Comparison of ENCODE assay signal across 9 mouse cellular contexts in the genomic region with DNA sequence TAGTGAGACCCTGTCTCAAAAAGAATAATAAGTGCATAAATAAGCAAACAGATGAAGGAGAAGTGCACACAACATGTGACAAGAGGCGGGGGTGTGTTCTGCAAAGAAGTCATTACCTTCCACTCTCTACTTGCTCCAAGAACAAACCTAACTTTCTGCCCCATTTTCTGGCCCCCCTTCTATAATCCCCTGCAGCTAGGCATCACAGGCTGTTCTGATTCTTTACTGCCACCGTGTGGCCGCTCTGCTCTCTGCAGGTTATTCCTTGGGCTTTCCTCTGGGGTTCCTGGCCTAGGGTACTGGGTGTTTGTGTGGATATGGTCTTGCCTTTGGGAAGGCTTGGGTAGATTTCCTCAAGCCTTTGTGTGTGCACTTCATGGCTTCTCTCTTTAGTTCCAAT. TPM values are rescaled to one million over a fixed set of nuclear protein-coding genes. Genes with fewer than 3 reads are reported as not detected.
DNase-seq lines count a peak whose midpoint lies in the region; ATAC-seq and TF ChIP-seq lines count a peak whose summit lies in the region.
"Had no signal": no experiment of that assay in that cellular context is flagged by ENCODE, and none has a peak within 500 bp of the region (broad histone marks: within the 10 kb centered on the region; RNA-seq: fewer than 3 reads in every experiment).

No protein-coding gene starts in this region.

- H3K27ac ChIP-seq in hindbrain, postnatal 0 days: peak overlapping the region; percentile 60
- no peak overlapping the region for H3K27ac ChIP-seq in left cerebral cortex, adult 2 months
- H3K27ac ChIP-seq: neural tube, embryonic 12.5 days had no signal

- no peak overlapping the region for H3K4me3 ChIP-seq in hindbrain, postnatal 0 days (ENCODE audit: low read length)
- no peak overlapping the region for H3K4me3 ChIP-seq in left cerebral cortex, adult 2 months
- H3K4me3 ChIP-seq: neural tube, embryonic 12.5 days had no signal

- peak; percentile 80 for DNase-seq in CD4-positive, CD25-positive, alpha-beta regulatory T cell, adult 2 months (ENCODE audit: low read depth, low spot score)
- DNase-seq in cerebellum, postnatal 25 days: peak; percentile 89
- DNase-seq in frontal cortex, postnatal 25 days (ENCODE audit: low spot score in 2 of 2): peak; percentile 71 to 79
- peak; percentile 81 for DNase-seq in hindbrain, postnatal 0 days (ENCODE audit: low spot score)
- peak; percentile 62 to 78 for DNase-seq in left cerebral cortex, adult 2 months (ENCODE audit: extremely low spot score in 1 of 2, low spot score in 2 of 2)
- DNase-seq in spleen, adult 12 weeks (ENCODE audit: low spot score): peak; percentile 53

- H3K4me1 ChIP-seq in hindbrain, postnatal 0 days (ENCODE audit: insufficient read depth, low read length): peaks cover 10% of the 10 kb centered on the region; the same call in 1 of the 2 replicates

- intact Hi-C loops in left cerebral cortex, adult 2 months (cut with DNase I): loop anchor here (5.0 kb wide), 1 partner anchor 105 kb away; no protein-coding TSS in a partner anchor

- no peak for ATAC-seq in CD4-positive, CD25-positive, alpha-beta regulatory T cell, adult 4 months
- ATAC-seq in hindbrain, postnatal 0 days: peak; percentile 61; the same call in 1 of the 2 replicates
- 0 out of 2 replicates have a peak, but pooled peaks have one; percentile 51 for ATAC-seq in megakaryocyte-erythroid progenitor cell, adult 5-6 weeks (replicated peaks; ENCODE audit: low FRiP score, low TSS enrichment, poor library complexity, severe bottlenecking)

- H3K36me3 ChIP-seq in hindbrain, postnatal 0 days (ENCODE audit: insufficient read depth, low read length): no peaks in the 10 kb centered on the region
- H3K36me3 ChIP-seq: neural tube, embryonic 12.5 days had no signal

- no peak overlapping the region for H3K9ac ChIP-seq in hindbrain, postnatal 0 days (replicated peaks; ENCODE audit: low read length)
- H3K9ac ChIP-seq: neural tube, embryonic 12.5 days had no signal

- TF ChIP-seq CTCF in hindbrain, postnatal 0 days (IDR thresholded peaks at IDR 0.05; ENCODE audit: low read depth): peak; percentile 90
- TF ChIP-seq CTCF in left cerebral cortex, adult 2 months (IDR thresholded peaks at IDR 0.05): peak; percentile 86

- WGBS in hindbrain, postnatal 0 days: 5% methylated on average over 3 of the region's 3 CpGs

- peaks cover 9% of the 10 kb centered on the region; the same call in 1 of the 2 replicates for H3K27me3 ChIP-seq in hindbrain, postnatal 0 days (ENCODE audit: insufficient read depth, low read length)

- no peak overlapping the region for H3K4me2 ChIP-seq in hindbrain, postnatal 0 days (ENCODE audit: low read depth, low read length)
- H3K4me2 ChIP-seq: neural tube, embryonic 12.5 days had no signal

- no peaks in the 10 kb centered on the region for H3K9me3 ChIP-seq in hindbrain, postnatal 0 days (ENCODE audit: low read length)
- H3K9me3 ChIP-seq: neural tube, embryonic 12.5 days had no signal

RNA-seq across cellular contexts. Expression of gene Rhod, which starts 3.2 kb away (rescaled TPM):
- polyA plus RNA-seq in CD4-positive, CD25-positive, alpha-beta regulatory T cell, adult 4 months (2017; shearing (Covaris generic)): 1 to 10 TPM; 2.6 to 3.2 TPM
- total RNA-seq in hindbrain, postnatal 0 days (2014; rRNA removed): 3.5 and 7.2 TPM in 2 replicates
- 5.2 and 5.7 TPM in 2 replicates for polyA plus RNA-seq in hindbrain, postnatal 0 days (2015; fragmentation: Nextera tagmentation; extraction: Ambion mirVana)
- 1 to 10 TPM in 1 of 2 experiments, under 1 TPM in 1; 0.75 to 1.2 TPM for total RNA-seq in left cerebral cortex, adult 2 months (2021)
- total RNA-seq in megakaryocyte-erythroid progenitor cell, adult 5-6 weeks (2014; fragmentation: Nextera tagmentation): 0.72 TPM in 1 of 2 replicates, not detected in the other
- total RNA-seq in megakaryocyte-erythroid progenitor cell, adult 5-6 weeks (2017): not detected in 2 replicates

RNA-seq across cellular contexts. Expression of gene Syt12, which starts 34.8 kb away (rescaled TPM):
- not detected for polyA plus RNA-seq in CD4-positive, CD25-positive, alpha-beta regulatory T cell, adult 4 months (2017; shearing (Covaris generic))
- 46.2 and 54.5 TPM in 2 replicates for total RNA-seq in hindbrain, postnatal 0 days (2014; rRNA removed)
- 9.0 and 9.9 TPM in 2 replicates for polyA plus RNA-seq in hindbrain, postnatal 0 days (2015; fragmentation: Nextera tagmentation; extraction: Ambion mirVana)
- total RNA-seq in left cerebral cortex, adult 2 months (2021): 10 to 100 TPM; 36.8 to 39.8 TPM
- total RNA-seq in megakaryocyte-erythroid progenitor cell, adult 5-6 weeks (2014; fragmentation: Nextera tagmentation): not detected in 2 replicates
- not detected in 2 replicates for total RNA-seq in megakaryocyte-erythroid progenitor cell, adult 5-6 weeks (2017)

RNA-seq across cellular contexts. Expression of gene Kdm2a, which starts 44.3 kb away (rescaled TPM):
- polyA plus RNA-seq in CD4-positive, CD25-positive, alpha-beta regulatory T cell, adult 4 months (2017; shearing (Covaris generic)): 10 to 100 TPM; 90.1 to 95.4 TPM
- total RNA-seq in hindbrain, postnatal 0 days (2014; rRNA removed): 67.5 and 73.7 TPM in 2 replicates
- 18.0 and 19.8 TPM in 2 replicates for polyA plus RNA-seq in hindbrain, postnatal 0 days (2015; fragmentation: Nextera tagmentation; extraction: Ambion mirVana)
- 10 to 100 TPM; 73.2 to 92.3 TPM for total RNA-seq in left cerebral cortex, adult 2 months (2021)
- 74.8 and 89.7 TPM in 2 replicates for total RNA-seq in megakaryocyte-erythroid progenitor cell, adult 5-6 weeks (2014; fragmentation: Nextera tagmentation)
- 49.0 and 79.7 TPM in 2 replicates for total RNA-seq in megakaryocyte-erythroid progenitor cell, adult 5-6 weeks (2017)

RNA-seq across cellular contexts. Expression of gene 2010003K11Rik, which starts 56.0 kb away (rescaled TPM):
- not detected for polyA plus RNA-seq in CD4-positive, CD25-positive, alpha-beta regulatory T cell, adult 4 months (2017; shearing (Covaris generic))
- total RNA-seq in hindbrain, postnatal 0 days (2014; rRNA removed): not detected in 2 replicates
- 0.13 TPM in 1 of 2 replicates, not detected in the other for polyA plus RNA-seq in hindbrain, postnatal 0 days (2015; fragmentation: Nextera tagmentation; extraction: Ambion mirVana)
- total RNA-seq in left cerebral cortex, adult 2 months (2021): not detected
- total RNA-seq in megakaryocyte-erythroid progenitor cell, adult 5-6 weeks (2014; fragmentation: Nextera tagmentation): not detected in 2 replicates
- not detected in 2 replicates for total RNA-seq in megakaryocyte-erythroid progenitor cell, adult 5-6 weeks (2017)
- polyA plus RNA-seq: neural tube, embryonic 12.5 days had no signal

Comparison
In these comparisons a context has a peak if more than half of its experiments do, and no peak if none do; other contexts are left out.
1. RNA of gene Syt12, which starts 34.8 kb away (total RNA-seq): 46.2 to 54.5 TPM in hindbrain, postnatal 0 days and 36.8 to 39.8 TPM in left cerebral cortex, adult 2 months; not detected in megakaryocyte-erythroid progenitor cell, adult 5-6 weeks; every median in the first group is over 10 times any median in the second.
2. Peak in every context shown above with its lines, with median percentiles within 50 percentile points of each other: DNase-seq.